Mouse (Mus musculus) gastrocnemius, adult 2 months (tissue): ENCODE measurements around the gene Tbc1d10b. TPM values are rescaled to one million over a fixed set of nuclear protein-coding genes. Genes with fewer than 3 reads are reported as not detected.

ENCODE experiments used
- DNase-seq: peaks from one replicate; pipeline ENCODE4 v3.0.0; 2022
- H3K27ac ChIP-seq: fragments of 200-600 bp; 2 replicates; pipeline ENCODE4 v1.8.1; 2022; ENCODE audit warnings: mild to moderate bottlenecking
- H3K4me3 ChIP-seq: fragments of 200-600 bp; 2 replicates; pipeline ENCODE4 v1.8.1; 2022; ENCODE audit warnings: mild to moderate bottlenecking, moderate library complexity
- CTCF ChIP-seq: fragments of 200-600 bp; IDR thresholded peaks from 2 replicates; pipeline ENCODE4 v1.8.1; 2022; ENCODE audit warnings: antibody characterized with exemption, mild to moderate bottlenecking, moderate library complexity
- intact Hi-C: fragments of 180-260 bp; cut with DNase I; formaldehyde crosslinking; loops from one replicate; pipeline ENCODE4 v1.15.1; 2025
- total RNA-seq, 2 experiments: library from RNA; stranded (reverse); gene quantifications; 2 replicates each; pipeline ENCODE4 v1.2.3; 2021

Gene Tbc1d10b
- total RNA-seq, 2 experiments from 2014 or later, result 31.6 to 32.8 TPM

DNA sequence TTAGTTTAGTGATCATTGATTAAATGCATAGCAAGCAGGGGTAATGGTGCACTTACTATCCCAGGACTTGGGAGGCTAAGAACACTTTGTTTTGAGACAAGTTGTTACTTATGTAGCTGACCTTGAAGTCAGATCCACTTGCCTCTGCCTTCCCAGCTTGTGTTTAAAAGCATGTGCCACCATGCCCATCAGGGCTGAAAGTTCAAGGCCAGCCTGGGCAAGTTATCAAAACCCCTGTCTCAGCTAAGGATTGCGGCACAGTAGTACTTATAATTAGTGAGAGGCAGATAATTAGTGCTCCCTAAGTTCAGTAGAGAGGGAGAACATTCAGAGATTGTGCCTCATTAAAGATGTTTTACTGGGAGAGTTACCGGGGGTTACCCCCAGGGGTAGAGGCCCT is 26.5 kb upstream of the Tbc1d10b start:
- no peak overlapping the region for H3K4me3 ChIP-seq

DNA sequence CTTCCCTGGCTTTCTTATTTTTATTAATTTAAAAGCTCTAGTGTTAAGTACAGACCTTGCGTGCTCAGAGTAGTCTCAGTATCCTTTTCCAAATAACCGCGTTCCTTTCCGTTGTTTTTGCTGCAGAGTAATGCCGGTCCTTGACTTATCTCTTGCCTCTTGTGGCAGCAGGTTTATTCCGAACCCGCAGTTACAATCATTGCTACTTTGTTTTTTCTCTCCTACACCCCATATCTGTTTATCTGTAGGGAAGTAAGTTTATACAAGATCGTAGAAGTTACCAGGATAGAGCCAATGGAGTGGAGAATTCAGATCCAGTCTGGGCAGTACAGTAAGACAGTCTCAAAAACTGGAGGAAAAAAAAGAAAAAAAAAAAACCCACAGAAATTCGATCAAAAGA is 25.5 kb upstream of the Tbc1d10b start:
- no peak for TF ChIP-seq CTCF
- peak overlapping the region; percentile 89 for H3K4me3 ChIP-seq
- intact Hi-C loops, result loop anchor here (5.0 kb wide), 1 partner anchor 106 kb away; no protein-coding TSS in a partner anchor
- no peak for DNase-seq
- H3K27ac ChIP-seq, result peak overlapping the region; percentile 93

More for the DNA sequence above, 26.5 kb upstream of the Tbc1d10b start:
- H3K27ac ChIP-seq, result no peak overlapping the region
- TF ChIP-seq CTCF, result no peak
- intact Hi-C loops, result loop anchor here (5.0 kb wide), 1 partner anchor 107 kb away; no protein-coding TSS in a partner anchor
- no peak for DNase-seq

DNA sequence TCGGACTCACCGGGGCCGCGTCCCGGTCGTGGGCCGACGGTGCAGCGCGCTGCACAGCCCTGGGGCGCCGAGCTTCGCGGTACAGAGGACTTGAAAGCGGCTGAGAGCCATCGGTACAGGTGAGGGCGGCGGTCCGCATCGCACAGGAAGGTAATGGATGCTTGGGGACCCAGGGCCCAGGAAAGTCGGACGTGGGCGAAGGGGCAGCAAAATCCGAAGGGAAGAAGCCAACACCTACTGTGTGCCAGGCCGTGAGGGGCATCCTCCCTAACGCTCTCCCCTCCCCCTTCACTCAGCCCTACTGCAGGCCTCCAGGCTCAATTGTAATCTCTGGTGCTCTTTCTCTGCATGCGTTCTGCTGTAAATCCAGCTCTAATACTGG is 25.1 kb upstream of the Tbc1d10b start:
- intact Hi-C loops, result loop anchor here (5.0 kb wide), 1 partner anchor 106 kb away; no protein-coding TSS in a partner anchor
- peak overlapping the region; percentile 89 for H3K4me3 ChIP-seq
- no peak for TF ChIP-seq CTCF
- peak overlapping the region; percentile 93 for H3K27ac ChIP-seq
- no peak for DNase-seq

DNA sequence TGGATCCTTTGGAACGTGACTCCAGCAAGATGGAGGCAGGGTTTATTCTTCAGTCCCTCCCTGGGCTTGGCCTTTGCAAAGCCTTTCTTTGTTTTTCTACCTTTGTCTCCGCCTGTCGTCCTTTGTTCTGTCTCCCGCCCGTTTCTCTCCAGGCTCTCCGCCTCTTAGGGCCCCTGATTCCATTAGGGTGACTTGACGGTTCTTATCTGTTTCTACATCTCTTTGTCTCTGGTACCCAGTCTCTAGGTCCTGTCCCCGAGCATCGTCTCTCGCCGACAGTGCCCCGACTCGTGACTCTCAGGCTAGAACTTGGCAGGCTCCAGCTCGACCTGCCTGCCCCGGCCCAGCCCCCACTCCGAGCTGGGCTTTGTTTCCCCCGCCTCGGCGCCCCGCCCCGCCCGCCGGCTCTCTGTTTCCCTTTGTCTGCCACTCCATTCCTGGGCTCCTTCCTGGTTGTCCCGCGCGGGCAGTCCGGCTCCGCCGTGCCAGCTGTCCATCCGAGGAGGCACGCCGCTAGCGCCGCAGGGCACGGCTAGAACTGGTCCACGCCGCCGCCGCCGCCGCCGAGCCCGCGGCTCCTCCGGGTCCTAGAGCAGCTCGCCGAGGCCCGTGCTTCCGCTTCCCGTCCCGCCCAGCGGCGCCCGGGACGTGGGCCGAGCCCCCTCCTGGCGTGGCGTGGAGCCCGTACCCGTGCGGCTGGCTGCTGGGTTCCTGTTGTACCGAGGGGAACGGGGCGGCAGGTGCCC is 24.5 kb upstream of the Tbc1d10b start, which contains the start of the genes Zfp553 and Sept1:
Gene Zfp553, plus strand, starts transcription at position 440 of the 746 bp plus-strand sequence.
Gene Sept1, minus strand, starts transcription at position 509 of the 746 bp plus-strand sequence.
- intact Hi-C loops, result loop anchor here (5.0 kb wide), 1 partner anchor 105 kb away; no protein-coding TSS in a partner anchor
- peak within 1 kb of the TSS; percentile 93 for H3K27ac ChIP-seq
- peak; percentile 91 for DNase-seq
- peak within 1 kb of the TSS; percentile 89 for H3K4me3 ChIP-seq
- TF ChIP-seq CTCF, result no peak

DNA sequence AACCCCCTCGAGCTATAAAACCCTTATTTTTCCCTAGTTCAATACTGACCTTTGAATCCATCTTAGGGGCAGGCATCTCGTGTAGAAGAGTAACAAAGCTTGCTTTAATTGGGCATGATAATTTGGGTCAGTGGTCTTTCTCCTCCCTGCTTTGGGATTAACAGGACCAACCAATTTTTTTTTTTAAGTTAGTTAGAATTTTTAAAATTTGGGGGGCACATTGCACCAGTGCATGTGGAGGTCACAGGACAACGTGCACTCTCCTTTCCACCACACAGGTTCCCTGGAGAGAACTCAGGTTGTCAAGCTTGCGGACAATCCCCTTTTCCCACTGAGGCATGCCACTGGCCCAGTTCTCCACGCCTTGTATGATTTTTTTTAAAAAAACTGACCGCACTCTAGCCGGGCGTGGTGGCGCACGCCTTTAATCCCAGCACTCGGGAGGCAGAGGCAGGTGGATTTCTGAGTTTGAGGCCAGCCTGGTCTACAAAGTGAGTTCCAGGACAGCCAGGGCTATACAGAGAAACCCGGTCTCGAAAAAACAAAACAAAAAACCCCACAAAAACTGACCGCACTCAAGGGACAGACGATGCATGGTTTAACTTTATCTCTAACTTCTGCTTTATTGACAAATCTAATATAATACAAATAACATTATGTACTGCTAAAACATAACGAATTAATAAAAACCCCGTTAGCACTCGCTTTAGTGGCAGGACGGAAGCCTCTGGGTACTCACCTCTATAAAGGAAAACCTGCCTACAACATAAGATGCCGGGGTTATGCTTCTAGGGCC is 23.8 kb upstream of the Tbc1d10b start:
- intact Hi-C loops, result loop anchor here (5.0 kb wide), 1 partner anchor 105 kb away; no protein-coding TSS in a partner anchor
- H3K4me3 ChIP-seq, result peak overlapping the region; percentile 89
- peak overlapping the region; percentile 93 for H3K27ac ChIP-seq
- no peak for TF ChIP-seq CTCF
- DNase-seq, result no peak

DNA sequence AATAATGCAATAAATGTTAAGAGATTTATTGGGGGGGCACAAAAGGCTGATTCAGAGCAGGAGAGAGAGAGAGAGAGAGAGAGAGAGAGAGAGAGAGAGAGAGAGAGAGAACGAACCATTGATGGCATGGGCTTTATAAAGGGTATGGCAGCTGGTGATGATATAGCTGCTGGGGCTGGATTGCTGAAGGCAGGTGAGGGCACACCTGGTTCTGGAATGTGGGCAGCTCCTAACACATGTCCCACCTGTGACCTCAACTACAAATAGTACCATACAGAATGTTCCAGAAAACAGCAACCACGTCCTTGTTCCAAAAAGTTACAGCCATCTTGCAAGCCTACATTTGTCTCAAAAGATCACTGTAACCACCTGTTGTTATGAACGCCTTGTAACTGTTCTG is 23.1 kb upstream of the Tbc1d10b start:
- intact Hi-C loops, result loop anchor here (5.0 kb wide), 1 partner anchor 104 kb away; no protein-coding TSS in a partner anchor

DNA sequence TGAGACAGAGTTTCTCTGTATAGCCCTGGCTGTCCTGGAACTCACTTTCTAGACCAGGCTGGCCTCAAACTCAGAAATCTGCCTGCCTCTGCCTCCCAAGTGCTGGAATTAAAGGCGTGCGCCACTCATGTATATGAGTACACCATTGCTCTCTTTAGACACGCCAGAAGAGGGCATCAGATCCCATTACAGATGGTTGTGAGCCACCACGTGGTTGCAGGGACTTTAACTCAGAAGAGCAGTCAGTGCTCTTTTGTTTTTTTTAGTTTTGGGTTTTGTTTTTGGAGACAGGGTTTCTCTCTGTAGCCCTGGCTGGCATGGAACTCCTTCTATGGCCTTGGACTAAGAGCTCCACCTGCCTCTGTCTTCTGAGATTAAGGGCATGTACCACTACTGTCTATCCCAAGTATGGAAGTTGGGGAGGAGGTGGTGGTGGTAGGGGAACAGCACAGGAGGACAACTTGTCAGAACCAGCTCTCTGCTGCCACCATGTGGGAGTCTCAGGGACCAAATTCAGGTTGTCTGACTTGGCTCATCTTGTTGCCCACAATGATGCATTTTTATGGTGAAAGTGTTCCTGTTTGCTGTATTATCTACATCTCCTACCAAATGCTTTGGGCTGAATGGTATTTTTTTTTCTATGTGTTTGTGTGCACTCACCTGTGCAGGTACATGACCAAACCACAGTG is 20.5 kb upstream of the Tbc1d10b start:
- intact Hi-C loops, result loop anchor here (2.0 kb wide), 1 partner anchor 14 kb away; no protein-coding TSS in a partner anchor
- H3K4me3 ChIP-seq, result no peak overlapping the region
- H3K27ac ChIP-seq, result no peak overlapping the region
- TF ChIP-seq CTCF, result peak; percentile 83
- peak; percentile 85 for DNase-seq

More for the DNA sequence above, 23.1 kb upstream of the Tbc1d10b start:
- Histone ChIP-seq H3K27ac (no peak overlapping the region), H3K4me3 (no peak overlapping the region; the same call in 1 of the 2 replicates)
- no peak for DNase-seq
- TF ChIP-seq CTCF, result no peak

DNA sequence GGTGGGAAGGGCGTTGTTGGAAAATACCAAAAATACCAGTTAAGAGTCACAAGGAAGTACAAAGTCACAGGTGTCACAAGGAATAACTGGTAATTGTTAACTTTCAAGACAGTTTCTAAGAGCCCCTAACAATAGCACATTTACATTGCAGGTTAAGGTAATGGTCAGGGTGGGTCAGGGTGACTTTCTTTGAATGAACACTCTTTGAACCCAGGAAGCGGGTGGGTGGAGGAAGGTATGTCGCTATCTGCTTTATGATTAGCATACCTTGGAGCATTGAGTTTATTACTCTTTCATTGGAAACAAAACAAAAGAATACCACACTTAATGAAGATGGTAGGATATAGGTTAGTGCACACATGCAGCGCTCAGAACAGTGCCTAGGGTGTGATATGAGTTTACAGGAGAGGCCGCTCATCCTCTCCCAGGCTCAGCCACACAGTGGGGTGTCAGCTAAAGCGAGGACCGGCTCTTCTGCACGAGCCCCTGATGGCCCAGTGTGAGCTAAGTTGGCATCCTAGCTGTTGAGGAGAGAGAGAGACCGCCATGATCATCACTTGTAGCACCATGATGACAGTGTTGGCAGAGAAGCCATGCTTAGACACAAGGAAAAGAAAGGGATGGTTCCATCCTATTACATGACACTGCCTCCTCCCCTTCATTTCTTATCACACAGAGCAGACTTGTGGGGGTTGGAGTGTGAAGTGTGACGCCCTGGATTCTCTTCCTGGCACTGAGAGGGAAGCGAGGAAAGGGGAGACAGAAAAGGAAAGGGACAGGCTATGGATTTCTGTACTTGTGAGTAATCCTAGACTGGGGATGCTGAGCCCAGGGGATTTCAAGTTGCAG is 17.1 kb upstream of the Tbc1d10b start:
- intact Hi-C loops, result no loop called here
- no peak for TF ChIP-seq CTCF
- H3K4me3 ChIP-seq, result no peak overlapping the region
- H3K27ac ChIP-seq, result no peak overlapping the region
- DNase-seq, result no peak

DNA sequence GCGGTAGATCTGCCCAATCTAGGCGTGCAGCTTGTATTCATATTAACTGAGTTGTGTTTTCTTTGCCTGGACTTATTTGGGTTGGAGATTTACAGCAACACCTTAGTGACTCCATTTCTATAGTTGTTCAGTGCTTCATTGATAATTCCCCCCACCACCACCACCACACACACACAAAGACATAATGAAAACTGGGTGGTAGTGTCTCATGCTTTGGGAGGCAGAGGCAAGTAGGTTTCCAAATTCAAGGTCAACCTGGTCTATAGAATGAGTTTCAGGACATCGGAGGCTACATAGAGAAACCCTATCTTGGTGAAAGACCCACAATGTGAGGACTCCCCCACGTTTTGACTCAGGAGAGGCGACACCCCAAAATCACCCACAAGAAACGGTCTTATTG is 16.3 kb upstream of the Tbc1d10b start:
- intact Hi-C loops, result no loop called here
- H3K27ac ChIP-seq, result no peak overlapping the region
- TF ChIP-seq CTCF, result no peak
- no peak for DNase-seq
- no peak overlapping the region for H3K4me3 ChIP-seq

DNA sequence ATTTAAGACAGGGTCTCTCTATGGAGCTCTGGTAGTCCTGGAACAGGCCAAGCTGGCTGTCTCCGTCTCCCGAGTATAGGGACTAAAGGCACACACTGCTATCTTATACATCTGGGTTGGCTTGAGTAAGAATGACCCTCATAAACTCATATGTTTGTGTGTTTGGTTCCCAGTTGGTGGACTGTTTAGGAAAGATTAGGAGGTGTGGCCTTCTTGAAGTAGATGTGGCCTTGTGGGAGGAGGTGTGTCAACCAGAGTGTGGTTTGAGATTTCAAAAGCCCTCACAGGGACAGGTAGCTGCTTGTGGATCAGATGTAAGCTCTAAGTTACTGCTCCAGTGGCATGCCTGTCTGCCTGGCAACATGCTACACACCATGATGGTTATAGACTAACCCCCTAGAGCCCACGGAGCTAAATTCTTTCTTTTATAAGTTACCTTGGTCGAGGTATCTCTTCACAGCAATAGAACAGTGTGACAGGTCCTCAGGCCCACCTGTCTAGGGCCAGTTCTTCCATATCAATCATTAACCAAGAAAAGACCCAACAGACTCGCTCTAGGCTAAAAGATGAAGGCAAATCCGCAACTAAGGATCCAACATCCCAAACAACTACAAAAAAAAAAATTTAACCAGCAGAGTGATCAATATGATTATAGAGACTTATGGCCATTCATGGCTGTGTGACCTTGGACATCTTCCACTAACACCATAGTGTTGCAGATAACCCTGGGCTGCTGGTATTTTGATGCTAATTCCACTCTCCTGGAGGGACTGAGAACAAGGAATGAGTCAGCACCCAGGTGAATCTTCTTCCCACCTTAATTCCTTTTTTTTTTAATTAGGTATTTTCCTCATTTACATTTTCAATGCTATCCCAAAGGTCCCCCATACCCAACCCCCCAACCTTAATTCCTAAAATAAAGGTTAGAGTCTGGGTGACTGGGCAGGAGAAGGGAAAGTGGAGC is 15.5 kb upstream of the Tbc1d10b start:
- TF ChIP-seq CTCF, result no peak
- Histone ChIP-seq H3K27ac (no peak overlapping the region), H3K4me3 (no peak overlapping the region)
- intact Hi-C loops, result no loop called here
- DNase-seq, result no peak

DNA sequence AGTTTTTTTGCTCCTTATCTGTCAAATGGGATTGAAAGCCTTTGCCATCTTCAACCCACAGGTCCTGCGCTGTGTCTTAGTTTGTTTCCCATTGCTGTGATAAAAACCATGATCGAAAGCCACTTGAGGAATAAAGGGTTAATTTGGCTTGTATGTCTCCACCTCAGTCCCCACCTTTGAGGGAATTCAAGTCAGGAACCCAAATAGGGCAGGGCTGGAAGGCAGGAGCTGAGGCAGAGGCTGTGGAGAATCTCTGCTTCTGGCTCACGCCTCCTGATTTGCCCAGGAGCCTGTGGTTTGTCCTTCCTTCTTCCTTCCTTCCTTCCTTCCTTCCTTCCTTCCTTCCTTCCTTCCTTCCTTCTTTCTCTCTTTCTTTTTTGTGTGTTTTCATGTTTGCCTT is 14.8 kb upstream of the Tbc1d10b start:
- intact Hi-C loops, result no loop called here
- DNase-seq, result no peak
- no peak for TF ChIP-seq CTCF
- Histone ChIP-seq H3K4me3 (no peak overlapping the region), H3K27ac (no peak overlapping the region)
